Mouse (Mus musculus) hindlimb bud, embryonic 11.5 days (tissue): ENCODE measurements at regions not wholly inside any gene's neighbourhood (a gene's known extent, or its start where the extent isn't known, plus 50 kb on each side); places are given as distances from the start of the nearest gene placed in this dataset.

Experiments
- DNase-seq: peaks from one replicate; pipeline ENCODE4 v3.0.0-alpha.2; 2012; ENCODE audit warnings: low read depth, low spot score; ENCODE audit errors: extremely low spot score

DNA sequence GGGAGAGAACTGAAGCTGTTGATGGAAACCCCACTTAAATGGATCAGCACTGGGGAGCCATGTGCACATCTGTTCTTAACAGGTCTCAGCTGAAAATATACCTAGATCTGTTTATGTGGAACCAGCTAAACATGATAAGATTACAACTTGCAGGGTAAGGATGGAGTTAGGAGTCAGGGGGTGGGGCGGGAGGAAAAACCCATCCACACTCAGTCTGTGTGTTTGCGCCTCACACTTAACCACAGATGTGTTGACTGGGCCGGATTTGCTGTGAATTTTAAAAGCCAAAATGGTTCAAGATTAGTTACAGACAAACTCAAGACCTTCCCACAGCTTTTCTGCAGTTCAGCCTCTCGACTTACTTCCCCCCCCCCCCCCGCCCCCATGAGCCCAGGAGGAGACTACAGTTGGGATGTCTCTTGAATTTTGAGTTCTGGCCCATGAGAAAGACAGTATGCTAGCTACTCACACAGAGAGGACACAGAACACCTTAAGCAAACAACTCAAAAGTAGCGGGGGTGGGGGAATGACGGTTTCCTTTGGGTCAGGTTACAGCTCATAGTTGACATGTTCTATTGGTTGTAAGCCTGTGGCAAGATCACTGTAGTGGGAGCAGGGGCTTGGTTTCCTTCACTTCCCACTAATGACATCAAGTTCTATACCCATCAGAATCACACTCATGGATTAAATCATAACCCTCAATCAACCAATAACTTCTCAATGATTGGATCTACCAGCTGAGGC lies 209.1 kb downstream of the Bcl2l11 start:
- DNase-seq = no peak

DNA sequence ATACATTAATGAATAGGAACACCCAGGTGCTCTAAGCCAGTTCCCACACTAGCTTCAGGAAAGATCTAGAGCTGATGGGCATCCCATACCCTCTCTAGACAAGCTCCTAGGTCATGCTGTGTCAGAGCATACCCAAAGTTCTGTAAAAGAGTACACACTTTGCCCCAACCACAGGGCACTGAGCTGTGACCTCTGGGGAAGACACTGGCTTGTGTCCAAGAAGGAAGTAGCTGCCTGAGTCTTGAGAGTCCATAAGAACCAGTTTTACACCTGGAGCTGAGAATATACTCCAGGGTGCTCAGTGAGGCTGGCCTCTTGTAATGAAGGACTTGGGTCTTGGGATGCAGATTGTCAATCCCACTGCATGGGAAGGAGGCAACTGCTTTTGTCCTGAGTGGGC lies 211.4 kb downstream of the Bcl2l11 start:
- DNase-seq = no peak

DNA sequence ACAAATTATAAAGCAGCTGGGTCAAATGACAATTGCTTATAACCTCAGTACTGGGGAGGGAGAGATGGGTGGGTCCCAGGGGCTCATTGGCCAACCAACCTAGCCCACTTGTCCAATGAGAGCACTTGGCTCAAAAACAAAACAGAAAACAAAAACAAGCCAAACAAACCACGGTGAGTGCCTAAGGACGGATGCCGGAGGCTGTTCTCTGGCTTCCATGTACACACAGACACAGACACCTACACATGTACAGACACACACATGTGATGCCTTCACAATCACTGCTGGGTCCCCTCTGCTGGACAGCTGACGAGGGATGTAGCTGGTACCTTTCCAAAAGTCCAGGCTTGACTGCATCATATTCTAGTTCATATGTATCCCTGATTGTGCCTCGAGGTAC lies 212.0 kb downstream of the Bcl2l11 start:
- no peak for DNase-seq

DNA sequence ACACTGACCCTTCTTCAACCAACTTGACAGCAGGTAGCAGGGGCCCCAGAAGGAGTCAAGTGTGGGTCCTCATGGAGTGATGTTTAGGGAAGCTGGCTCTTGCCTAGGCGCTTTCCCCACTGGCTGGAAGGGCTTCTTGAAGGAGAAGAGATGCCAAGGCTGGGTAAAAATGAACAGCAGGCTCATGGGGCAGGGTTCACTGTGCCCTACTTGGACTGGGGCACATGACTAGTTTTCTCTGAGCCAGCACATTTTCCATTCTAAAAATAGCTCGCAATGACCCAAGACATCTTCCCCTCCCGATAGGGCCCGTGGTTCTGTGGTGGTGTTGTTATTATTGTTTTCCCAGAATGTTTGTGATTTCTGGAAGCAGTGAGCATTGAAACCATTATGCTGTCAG lies 212.6 kb downstream of the Bcl2l11 start:
- no peak for DNase-seq

DNA sequence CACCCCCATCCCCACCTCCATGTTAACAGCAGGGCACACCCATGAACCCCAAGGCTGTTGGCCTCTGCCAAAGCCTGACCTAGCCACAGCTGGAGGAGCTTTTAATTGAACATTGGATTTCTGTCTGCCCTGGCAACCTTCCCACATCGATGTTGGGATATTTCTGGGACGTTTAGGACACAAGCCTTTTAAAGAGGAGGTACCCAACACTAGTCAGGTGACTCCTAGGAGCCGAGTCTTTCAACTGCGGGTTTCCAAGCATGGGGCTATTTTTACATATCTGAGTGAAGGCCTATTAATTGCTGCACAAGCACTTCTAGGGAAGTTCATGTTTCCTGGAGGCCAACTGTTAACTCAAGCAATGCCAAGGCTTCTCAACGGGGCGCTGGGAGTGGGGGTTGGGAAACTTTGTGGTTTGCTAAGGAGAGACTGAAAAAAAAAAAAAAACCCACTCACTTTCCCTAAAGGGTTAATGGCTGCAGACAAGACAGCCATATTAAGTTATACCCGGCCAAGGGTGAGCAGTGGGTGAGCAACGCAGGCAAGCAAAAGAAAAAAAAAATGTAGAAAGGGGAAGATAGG lies 213.3 kb downstream of the Bcl2l11 start:
- no peak for DNase-seq

DNA sequence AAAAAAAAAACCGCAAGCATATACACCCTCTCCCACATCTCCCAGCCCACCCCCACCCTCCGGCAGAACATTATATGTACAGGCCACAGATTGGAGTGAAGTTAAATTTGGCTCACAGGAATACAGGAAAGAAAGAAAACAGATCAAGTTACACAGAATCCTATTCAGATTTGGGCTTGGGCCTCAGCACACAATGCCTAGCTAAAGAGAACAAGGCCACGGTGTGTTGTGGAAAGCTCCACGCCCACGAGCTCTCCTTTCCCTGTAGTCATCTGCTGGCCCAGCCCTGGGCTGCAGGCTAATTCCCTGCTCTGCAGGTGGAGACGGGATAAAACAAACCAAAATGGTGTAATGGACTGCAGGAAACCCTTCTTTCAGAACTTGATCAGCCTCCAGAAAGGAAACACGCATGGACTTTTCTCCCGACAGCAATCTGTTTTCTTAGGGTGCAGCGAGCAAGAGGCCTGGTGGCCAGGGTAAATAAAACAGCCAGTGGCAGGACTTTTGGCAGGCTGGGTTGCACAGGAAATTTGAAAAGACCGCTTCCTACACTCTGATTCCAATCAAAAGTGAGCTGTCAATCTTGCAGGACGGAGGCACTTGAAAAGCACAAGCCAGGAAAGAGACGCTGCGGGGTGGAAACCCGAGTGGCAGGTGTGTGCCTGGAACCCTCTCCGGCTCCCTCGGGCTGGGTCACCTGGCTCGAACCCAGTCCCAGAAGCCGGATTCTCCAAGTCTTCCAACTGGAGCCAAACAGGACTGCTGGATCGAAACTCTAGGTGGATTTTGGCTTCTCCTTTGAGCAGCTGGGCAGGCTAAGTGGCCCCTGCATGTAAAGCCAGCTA lies 214.0 kb downstream of the Bcl2l11 start:
- DNase-seq = no peak

DNA sequence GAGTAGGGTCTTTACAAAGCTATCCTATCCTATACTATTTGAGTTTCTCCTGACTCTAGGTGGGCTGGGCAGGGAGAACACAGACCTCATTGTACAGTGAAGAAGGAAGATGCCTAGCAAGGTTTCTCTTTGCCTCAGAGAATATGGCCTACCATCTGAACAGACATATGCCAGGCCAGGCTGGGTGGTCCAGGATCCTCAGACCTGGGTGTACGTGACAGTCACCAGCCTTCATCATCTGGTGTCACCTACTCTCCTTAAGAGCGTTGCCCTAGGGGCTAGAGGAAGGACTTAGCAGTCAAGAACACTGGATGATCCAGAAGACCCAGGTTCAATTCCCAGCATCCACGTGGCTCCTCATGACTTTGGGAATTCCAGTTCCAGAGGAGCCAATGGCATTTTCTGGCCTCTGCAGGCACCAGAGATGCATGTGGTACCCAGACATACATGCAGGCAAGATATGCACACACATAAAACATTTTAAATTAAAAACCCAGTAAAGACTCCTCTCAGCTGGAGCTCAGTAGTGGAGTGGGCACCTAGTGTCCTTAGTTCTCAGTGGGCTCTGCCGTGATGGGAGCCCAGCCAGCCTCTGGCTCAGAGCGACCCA lies 214.9 kb downstream of the Bcl2l11 start:
- DNase-seq = no peak

DNA sequence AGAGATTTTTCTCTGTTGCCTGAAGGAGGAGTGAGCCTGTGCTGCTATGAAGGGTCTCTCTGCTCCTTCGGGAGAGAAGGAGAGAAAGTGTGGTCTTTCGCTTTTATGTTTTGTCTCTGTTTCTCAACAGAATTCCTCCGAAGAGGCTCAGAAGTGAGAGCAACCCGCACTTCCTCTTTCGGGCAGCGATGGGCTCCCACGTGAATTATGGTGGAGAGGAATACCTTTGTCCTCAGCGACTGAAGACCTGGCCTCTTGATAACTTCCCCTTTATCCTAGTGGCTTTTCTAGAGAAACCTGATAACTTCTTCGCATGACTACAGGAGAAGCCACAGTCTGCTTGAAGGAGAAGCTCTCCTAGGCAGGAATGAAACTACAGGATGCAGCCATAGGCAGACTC lies 216.4 kb downstream of the Bcl2l11 start:
- no peak for DNase-seq

DNA sequence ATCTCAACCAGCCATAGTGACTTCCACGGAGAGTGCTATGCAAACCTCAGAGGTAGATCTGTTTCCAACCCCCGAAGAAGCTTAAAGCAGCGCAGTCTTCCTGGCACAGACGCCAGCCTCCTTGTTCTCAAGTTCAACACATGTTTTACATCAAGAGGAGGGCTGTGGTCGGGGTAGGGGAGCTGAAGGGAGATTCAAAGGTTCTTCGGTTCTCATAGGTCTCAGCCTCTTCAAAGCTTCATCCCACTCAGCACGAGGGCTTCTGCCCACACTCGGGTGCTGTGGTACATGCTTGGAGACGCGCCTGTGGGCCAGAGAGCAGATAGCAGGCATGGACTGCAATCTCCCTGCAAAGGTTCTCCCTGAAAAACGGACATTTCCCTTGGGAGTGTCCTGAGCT lies 219.7 kb downstream of the Bcl2l11 start:
- no peak for DNase-seq

DNA sequence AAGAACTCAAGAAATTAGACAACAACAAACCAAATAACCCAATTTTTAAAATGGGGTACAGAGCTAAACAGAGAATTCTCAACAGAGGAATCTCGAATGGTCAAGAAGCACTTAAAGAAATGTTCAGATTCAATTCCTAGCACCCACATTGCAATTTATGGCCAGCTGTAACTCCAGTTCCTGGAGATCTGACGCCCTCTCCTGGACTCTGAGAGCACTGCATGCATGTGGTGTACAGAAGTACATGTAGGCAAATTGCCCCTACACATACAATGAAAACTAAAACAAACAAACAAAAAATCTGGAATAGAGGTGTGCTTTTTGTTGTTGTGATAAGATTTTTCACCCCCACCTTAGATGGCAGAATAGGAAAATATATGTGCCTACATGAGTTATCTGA lies 222.7 kb downstream of the Bcl2l11 start:
- no peak for DNase-seq

DNA sequence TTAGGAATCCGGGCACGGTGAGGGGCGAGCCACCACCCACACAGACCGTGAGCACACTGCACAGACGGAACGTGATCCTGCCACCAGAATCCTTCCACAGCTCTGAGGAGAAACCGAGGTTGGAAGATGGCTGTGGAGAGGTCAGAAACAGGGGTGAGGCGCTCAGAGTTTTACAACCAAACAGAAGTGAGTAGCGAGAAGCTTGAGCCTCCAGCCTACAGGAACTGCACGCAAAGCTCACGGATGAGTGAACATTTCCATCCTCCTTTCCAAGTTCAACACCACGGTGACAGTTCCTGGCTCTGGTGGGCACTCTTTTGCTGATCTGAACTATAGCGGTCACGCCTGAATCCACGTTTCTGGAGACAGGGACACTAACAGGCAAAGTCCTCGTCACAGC lies 225.6 kb downstream of the Bcl2l11 start:
- no peak for DNase-seq

DNA sequence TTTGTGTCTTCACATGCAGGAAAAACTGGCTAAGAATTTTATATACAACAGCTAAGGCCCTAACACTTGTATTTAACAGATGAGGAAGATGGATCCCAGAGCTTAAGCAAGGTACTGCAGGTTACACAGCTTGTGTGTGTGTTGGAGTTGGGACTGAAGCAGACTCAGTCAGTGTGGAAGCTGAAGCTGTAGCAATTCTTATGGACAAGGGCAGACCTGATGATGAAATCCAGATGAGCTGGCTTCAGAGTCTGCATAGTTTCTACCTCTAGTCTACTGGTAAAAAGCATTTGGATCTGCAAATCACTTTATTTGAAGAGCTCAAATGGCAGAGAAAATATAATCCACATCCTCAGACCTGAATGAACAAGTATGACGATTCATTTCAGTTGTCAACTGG lies 226.7 kb downstream of the Bcl2l11 start:
- no peak for DNase-seq

DNA sequence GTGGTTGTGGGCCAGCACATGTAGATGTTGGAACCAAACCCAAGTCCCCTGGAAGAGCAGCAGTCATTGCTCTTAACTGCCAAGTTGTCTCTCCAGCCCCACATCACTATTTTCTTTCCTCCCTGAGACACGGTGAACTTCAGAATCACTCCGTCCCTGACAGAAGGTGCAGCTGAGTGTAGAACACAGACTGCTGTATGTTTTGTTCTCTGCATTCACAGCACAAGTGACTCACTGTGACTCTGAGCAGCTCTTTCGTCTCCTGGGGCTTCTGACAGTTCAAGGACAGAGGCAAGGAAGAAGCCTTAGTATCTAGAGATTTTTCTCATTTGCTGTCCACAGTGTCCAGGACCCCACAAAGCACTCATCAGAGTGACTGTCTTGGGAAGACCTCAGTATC lies 227.6 kb downstream of the Bcl2l11 start:
- no peak for DNase-seq

DNA sequence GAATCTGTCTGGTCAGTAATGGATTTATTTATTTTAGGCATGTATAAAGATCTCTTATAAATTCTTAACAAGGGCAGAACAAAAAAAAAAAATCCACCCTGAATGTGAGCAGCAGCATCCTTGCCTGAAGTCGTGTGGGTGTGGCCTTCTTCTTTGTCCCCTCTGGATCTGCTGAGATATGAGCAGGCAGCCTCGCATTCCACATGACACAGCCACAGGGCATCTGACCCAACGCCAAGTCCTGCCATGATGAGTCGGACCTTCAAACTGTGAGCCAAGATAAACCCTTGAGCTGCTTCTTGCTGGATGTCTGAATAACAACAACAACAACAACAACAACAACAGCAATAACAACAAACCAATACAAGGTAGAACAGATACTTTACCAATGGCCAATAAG lies 230.5 kb downstream of the Bcl2l11 start:
- no peak for DNase-seq

DNA sequence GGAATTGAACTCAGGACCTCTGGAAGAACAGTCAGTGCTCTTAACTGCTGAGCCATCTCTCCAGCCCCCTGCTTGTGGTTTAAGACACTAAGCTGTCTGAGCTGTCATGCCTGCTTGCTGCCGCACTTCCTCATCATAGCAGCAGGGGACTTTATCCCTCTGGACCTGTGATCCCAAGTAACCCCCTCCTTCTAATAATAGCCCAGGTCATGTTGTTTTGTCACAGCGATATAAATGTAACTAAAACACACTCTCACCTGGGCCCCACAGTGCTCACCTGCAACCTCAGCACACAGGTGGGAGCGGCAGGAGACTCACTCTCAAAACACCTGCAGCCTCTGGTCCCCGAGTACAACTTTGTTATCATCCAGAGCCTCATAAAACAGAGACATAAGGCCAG lies 231.9 kb upstream of the Spdye4c start:
- no peak for DNase-seq

DNA sequence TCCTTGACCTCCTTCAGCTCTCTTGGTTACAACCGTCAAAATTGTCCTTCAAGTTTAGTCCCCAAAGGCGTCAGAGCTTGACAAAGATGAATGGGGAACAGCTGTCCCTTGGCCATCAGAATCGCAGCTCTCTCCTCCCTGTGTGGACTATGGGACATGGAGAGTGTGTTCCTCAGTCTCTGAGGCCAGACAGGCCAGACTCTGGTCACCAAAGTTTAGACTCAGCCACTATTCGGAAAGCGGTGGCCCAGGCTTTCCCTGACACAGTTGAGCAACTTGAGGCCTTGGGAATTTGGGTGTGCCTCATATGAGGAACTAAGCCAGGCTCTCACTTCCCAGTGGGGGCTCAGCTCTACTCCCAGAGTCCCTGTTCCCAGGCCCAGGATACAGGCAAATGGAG lies 230.5 kb upstream of the Spdye4c start:
- no peak for DNase-seq

DNA sequence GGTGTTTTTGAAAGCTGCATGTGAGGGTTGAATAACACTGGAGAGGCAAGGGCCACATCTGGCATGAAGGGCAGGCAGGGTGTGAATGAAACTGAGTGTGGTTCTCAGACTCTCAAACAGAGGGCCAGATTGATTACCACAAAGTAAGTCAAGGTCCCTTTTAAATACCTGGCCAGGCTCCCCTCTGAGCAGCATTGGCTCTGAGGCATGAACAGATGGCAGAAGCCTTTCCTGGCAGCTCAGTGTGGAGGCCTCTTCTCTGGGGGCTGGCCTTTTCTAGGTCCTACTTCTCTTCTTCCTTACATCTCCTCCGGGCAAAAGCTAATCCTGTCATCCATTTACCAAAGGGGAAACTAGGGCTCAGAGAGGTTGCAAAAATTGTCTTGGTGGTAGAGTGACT lies 229.6 kb upstream of the Spdye4c start:
- no peak for DNase-seq

DNA sequence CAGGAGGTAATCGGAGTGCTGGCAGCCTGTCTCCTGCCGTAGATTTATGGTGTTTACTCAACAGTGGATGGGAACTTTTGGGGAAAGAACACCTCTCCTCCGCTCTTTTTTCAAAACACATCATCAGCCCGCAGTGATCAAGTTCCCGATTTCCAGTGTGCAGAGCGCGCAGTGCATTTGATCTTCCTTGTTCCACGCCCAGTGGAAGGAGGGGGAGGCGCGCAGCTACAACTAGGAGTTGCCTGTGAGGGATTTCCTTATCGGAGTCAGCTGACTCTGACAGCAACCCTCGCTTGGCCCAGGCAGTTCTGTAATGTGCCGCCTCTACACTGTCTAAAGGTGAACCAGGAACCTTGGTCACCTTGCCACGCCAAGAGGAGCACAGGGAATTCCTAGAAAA lies 226.8 kb upstream of the Spdye4c start:
- DNase-seq = no peak

DNA sequence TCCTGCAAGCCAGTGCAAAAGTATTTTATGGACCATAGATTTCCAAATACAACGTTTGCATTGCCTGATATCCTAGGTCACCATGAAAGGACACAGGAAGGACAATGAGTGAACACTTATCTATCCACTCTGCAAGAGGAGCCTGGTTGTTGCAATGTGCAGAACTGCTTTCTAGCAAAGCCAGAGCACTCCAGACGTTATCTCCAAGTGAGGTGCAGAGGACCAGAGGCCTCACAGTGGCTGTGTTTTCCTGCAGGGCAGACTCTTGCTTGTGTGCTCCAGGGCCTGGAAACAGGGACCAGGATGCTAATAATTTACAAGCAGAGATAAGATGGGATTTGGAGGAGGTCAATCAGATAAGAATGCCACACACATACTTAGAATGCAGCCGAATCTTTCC lies 226.0 kb upstream of the Spdye4c start:
- DNase-seq = no peak

DNA sequence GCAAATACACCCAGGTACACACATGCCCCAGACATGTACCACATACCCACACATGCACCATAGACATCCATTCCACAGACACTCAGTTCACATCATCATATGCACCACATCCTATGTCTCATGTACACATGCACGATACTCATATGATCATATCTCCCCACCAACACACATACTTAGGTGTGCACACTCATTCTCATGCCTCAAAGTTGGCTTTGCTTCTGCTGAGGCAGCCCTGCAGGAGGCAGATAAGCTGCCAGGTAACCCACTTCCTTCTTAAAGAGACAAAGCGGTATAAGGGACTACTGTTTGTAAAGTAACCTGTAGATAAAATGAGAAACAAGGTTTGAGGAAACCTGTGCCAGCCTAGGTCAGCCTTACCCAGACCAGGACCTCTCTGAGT lies 225.2 kb upstream of the Spdye4c start:
- no peak for DNase-seq

DNA sequence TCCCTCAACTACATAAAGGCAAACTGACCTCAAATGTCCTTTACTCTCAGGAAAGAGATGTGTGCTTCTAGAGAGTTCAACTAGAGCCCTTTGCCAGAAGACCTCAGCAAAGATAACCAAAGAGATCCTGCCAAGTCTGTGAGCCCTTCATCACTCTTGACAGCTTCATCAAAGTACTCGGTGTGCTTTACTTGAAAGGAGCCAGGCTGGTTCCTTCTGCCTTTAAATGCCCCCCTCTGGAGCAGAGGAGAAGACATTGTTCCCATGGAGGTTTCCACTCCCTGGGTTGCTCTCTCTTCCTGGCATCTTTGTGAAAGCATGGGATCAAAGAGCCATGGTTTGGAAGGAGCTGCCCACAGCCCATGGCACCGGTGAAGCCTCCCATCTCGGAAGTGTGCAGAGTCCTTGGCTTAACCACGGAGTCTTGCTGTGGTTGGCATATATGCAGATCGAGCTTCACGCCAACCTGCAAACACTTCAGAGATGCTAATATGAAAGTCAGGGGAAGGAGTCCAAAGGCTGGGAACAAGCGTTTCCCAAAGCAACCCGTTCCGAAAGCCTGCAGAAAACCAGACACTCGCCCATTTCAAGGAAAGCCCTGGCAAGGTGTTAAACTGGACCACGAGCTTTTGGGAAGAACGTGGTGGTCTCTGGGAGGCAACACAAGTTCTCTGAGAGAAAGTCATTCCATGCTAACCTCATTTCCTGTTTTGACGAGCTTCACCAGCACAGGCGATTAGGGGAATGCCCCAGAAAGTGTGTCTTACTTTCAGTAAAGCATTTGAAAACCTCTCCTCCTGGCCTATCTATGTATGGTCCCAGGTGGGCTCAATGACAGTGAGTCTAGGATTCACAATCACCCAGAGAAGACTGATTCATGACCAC lies 223.5 kb upstream of the Spdye4c start:
- no peak for DNase-seq
